Mouse (Mus musculus) cerebellum, adult 18-20 months (tissue): Measurements from ENCODE around the gene Kcnk1.

Experiments
- DNase-seq, 2 experiments: peaks; one replicate each; pipeline ENCODE4 v3.0.0; 2021

Kcnk1 gene

DNA sequence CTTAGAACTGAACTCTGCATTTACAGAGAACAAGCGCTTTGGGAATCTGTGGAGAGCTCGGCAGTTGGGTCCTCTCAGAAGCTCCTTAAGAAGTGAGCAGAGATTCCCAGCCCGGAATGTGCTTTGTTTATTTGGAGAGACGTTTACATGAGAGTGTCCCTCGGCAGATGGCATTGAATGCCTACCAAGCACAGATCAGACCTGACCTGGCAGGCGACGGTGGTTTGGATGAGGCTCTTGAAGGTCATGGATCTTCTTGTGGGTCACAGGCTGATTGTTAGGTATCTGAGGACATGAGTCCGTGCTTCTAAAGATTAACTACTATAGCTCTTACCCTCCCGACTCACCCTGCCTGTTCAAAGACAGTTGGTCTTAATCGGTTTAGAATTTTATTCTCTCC, 67.9 kb downstream of the Kcnk1 start:
- DNase-seq: peak; percentile 49 to 52

DNA sequence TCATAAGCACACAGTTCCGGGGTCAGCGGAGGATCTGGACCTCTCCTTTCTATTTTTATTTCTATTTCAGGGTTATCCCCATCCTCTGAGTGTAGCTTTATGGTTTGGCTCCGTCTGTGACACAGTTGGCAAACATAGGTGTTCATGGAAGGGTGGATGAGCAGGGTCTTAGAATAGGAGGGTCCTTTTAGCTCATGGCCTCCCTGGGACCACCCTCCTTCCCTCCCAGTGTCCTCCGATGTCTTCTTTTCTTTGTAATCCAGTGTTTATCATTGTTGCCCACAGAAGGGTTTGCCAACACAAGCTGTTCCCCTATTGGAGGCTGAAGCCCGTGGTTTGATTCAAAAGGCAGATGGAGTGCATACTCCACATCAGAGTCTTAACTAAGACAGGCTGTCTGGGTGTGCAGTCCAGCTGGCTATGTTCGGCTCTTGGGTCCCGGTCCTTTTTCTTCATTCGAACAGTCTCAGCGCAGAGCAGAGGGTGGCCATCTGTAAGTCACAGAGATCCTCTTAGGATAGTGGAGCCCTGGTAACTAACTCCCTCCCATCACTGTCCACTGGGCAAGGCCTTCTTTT, 69.0 kb downstream of the Kcnk1 start:
- DNase-seq: peak in 1 of 2 experiments; percentile 23

DNA sequence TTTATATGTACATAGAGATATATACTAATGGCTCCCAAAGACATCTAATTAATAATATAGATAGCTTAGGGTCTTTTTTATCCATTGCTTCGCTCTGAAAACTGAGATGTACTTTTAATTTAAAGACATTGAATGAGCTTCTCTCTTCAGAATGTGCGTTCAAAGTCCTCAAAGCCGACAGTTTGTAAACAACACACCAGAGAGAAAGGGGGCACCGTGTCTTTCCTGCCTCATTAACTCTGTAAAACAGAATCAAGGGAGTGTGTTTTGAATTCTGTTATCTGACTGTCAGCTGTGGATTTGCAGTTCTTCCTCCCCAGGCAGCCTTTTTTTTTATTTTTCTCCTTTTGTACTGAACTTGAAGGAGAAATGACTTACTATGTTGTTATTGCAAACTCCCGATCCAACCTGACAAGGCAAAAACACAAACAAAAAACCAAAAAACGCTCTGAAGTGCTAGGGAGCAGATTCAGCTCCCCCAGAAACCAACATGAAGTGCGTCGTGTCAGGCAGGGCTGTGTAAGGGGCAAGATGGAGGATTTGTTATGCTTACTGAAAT, 69.7 kb downstream of the Kcnk1 start:
- DNase-seq: no peak

DNA sequence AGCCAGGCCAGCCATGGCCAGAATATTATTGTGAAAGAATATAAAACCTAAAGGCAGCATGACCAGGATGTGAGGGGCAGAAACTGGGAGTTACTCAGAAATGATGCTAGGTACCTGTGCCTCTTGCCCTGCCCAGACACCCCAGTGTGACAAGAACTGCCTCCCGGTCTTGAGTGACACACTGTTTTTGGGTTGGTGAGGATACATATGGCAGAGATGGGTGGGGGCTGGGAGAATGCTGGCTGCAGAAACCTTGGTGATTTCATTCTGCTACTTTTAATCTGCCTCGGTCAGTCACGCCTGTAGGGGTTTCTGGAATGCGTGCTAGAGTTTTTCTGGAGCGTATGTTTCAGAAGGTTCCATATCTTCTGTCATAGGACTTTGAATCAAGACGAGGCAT, 72.3 kb downstream of the Kcnk1 start:
- peak in 1 of 2 experiments; percentile 26 for DNase-seq

DNA sequence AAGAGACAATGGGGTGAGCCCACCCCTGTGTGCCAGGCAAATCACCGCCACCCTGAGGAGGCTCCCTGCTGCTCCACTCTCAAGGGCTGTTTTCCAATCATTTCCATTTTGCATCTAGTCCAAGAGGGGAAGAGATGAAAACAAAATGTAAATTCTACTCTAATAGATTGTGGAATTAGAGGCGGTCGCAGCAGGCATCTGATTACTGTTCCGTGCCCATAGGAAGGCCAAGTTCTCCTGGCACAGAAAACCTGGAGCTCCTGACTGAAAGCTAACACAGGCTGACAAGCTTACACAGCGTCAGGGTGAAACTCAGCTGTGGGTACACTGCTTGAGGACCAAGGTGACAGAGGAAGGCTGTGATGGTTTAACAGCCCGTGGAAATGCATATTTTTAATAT, 73.2 kb downstream of the Kcnk1 start:
- peak; percentile 59 to 74 for DNase-seq

DNA sequence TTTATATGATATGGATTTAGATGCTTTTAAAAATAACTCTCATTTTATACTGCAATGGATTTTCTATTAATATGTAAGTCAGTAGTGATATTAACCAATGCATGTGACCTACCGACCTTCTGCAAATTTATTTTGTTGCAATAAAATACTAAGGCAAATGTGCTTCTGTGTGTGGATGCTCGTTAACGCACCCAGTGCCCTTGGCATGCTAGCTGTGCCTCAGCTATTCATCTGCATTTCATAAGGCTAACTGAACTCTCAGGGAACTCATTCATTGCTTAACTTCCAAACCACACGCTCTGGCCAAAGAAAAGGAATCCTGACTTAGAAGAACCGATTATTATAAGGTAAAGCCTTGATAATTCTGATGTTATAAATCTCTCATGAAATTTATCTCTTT, 77.7 kb downstream of the Kcnk1 start:
- DNase-seq: no peak

DNA sequence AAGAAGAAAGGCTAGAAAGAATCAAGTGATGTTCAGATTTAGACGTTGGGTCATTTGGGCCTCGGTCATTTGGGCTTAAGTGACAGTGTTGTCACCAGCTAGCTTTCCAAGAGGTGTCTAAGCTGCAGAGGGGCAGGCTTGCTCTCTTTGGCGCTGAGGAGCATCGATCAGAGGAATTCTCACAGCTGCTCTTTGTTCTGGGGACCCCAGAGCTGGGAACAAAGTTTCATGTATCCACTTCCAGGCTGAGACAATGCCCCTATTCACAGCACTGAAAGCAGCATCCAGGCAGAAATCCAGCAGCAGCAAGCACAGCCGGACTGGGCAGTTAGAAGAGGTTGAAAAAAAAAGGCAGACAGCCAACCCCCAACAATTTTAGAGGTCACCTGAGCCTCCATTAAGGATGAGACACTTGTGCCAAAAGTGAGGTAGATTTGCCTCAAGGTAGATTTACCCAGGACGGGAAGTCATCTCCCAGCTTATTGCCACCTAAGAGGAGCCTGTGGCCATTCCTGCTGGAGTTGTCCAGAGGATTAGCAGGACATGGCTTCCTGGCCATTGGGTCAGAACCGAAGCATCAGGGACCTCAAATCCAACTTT, 78.3 kb downstream of the Kcnk1 start:
- no peak for DNase-seq

DNA sequence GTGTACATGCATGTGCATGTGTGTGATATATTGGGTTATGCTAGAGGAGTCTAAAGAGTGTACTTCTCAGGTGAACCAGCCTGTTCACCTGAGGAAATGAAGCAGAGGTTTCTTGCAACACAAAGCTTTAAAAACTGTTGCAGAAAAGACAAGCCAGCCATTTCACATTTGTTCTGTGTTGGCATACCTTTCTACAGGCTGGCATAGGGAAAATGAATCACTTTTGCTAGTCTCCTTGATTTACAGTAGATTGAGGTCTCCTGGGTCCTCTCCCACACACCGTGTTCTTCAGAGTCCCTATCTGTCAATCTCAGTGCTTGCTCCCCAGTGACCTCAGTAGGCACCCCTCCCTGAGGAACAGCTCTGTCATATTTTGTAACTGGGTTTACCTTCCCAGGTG, 79.1 kb downstream of the Kcnk1 start:
- no peak for DNase-seq

DNA sequence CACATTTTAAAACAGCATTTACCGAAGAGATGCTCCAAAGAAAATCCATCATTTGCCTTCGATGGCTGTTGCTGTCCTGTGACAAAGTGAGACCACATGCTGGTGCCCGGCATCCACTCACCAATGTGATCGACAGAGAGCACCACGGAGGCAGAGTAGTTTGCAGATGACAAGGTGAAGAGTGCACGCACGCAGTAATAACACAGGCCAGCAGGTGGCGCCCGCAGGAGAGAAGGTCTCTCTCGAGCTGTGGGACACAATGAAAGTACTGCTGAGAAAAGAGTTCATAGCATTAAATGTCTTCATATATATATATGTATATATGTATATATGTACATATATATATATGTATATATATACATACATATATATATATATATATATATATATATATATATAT, 80.4 kb downstream of the Kcnk1 start:
- DNase-seq: peak; percentile 91 to 93
